Mouse (Mus musculus) embryo, embryonic 11 days (tissue): ENCODE measurements around the gene Gm10436.
"Not testable (repeated sequence)": the region's sequence is repeated elsewhere in the genome, so short reads cannot be mapped to it uniquely, and the experiment has no call there.

Experiments
- DNase-seq: peaks from one replicate; pipeline ENCODE4 v3.0.0-alpha.2; 2015

The Gm10436 gene

DNA sequence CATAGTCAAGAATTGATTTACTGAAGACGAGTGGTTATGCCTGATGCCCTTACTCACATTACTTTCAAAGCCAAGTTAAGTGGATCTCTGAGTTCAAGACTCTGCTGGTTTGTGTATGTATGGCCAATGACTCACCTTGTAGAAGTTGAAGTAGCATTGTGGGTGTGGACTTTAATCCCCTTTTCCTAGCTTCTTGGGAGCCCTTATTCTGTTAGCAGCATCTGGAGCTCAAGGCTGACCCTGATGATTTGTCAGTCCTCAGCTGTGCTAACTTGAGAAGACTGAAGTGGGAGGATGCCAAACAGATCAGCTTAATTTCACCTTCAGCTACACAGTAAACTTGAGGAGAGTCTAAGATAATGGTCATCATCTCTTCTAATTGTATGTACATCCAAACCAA lies at the start of gene Gm10436:
TSS of gene Gm10436 (minus strand) at position 101 of the 400 bp plus-strand sequence.
- not testable (repeated sequence) for DNase-seq

DNA sequence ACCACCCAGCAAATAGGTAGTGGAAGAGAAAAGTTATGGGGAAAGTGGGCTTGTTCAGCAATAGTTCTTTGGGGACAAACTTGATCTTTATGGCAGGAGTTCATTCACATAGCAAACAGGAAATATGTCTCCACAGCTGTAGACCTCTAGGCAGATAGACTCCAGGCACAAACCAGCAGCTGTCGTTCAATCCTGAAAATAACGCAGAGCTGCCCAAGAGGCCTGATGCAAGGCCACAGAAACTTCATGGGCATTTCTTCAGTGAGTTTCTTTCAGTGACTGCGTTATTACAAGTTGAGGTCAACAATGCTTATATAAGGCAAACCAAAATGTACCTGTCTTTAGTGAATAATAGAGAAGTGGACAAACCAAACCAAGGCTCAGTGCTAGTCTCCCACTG lies 37.5 kb upstream of the Gm10436 start:
- DNase-seq: no peak

DNA sequence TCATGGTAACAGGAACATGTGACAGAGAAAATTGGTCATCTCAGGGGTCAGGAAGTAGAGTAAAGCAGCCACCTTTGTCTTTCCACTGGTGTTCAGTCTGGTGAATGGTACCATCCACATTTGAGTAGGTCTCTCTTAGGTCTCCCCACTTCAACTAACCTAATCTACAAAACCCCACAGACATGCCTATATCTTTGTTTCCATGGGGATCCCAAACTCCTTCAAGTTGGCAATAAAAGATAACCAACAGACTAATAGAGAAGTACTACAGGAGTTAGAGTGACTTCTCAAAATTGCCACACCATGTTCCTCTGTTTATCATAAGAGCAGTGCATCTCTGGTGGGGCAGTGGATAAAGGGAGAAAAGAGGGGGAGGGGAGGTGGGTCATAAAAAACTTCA lies 36.2 kb upstream of the Gm10436 start:
- not testable (repeated sequence) for DNase-seq

DNA sequence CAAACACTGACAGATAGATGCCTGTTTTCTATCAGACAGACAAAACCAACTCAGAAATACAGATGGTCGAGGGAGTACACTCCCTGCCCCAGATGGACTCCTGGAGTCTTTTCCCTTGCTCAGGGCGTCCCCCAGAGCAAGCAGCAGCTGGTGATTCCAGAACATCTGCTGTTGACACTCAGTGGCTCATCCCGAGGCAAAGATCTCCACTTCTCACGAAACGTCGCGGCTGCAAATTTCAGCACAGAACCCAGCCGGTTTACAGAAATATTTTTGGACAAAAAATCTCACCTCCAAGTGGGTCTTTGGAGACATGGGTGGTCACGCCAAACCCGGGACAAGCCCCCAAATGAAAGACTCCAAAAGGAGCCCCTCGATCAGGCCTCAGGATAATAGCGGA lies 32.7 kb upstream of the Gm10436 start:
- no peak for DNase-seq

DNA sequence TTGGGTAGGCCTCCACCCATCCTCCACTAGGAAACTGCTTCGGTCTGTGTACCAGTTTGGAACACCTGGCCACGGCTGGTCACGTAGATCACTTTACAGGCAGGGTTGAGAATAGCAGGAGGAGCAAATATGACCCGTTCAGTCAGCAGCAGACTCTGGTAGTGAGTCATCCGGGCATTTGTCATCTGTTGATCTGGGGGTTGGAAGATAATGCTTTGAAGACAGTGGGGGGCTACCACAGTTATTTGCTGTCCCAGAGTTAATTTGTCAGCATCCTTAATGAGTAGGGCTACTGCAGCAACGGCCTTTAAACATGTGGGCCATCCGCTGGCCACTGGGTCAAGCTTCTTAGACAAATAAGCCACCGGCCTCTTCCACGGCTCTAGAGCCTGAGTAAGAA lies 29.6 kb upstream of the Gm10436 start:
- not testable (repeated sequence) for DNase-seq

DNA sequence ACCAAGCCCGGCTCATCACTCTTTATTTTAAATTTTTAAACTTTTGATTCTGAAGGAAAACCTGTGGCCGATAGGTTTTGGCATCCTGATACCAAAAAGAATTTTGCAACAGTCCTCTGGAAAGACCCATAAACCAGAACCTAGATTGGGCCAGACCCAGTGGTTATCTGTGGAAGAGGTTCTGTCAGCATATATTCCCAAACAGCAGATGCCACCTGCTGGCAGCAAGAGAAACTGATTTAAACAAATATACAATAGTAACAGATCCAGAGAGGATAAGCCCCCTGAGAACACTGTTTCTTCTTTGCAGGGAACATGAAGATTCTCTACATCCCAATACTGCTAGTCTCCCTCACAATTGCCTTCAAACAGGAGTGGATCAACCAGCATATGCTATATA lies 20.9 kb upstream of the Gm10436 start:
- DNase-seq: no peak
